Mouse (Mus musculus) heart, postnatal 10 days (tissue): Measurements from ENCODE around the gene Faap24. TPM values are rescaled to one million over a fixed set of nuclear protein-coding genes. Genes with fewer than 3 reads are reported as not detected.

Source experiments
- DNase-seq, 2 experiments: peaks; one replicate each; pipeline ENCODE4 v3.0.0; 2021
- intact Hi-C: fragments of 180-260 bp; cut with DNase I; formaldehyde crosslinking; loops from one replicate; pipeline ENCODE4 v1.15.1; 2025
- total RNA-seq, 2 experiments: library from RNA; stranded (reverse); gene quantifications; 2 replicates each; pipeline ENCODE4 v1.2.3; 2021

The Faap24 gene
- total RNA-seq, result 1 to 10 TPM; 3.8 to 4.6 TPM

DNA sequence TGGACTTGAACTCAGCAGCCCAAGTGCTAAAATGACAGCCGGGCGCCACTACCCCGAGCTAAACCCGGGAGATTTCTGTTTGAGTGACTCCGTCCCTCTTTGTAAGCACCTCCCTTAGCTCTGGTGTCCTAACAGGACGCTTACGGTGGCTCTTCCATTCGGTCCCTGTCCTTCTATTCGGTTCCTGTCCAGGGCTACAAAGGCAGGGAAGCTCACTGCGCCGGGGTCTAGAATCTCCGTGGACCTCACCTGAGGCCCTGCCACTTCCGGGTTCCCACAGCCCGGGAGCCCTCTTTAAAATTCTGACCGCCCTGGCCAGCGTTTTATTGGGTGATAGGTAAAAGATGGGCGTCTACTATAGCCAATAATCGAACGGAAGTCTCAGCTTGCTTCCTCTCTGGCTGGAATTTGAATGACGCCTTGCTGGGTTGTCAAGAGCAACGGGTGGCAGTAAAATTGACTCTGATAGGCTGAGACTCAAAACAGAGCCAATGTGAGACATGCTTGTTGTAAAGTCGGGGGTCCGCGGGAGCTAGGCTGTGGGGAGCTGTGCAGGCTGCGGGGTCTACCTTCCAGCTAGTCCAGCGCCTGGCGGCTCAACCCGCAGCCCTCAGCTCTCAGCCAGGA is at the start of gene Faap24, which contains the start of gene Cep89:
TSS of gene Faap24 (minus strand) at position 295 of the 627 bp plus-strand sequence.
TSS of gene Cep89 (plus strand) at position 494 of the 627 bp plus-strand sequence.
- peak; percentile 98 for DNase-seq
- intact Hi-C loops, result loop anchor here (1.0 kb wide), 1 partner anchor 98 kb away; no protein-coding TSS in a partner anchor

DNA sequence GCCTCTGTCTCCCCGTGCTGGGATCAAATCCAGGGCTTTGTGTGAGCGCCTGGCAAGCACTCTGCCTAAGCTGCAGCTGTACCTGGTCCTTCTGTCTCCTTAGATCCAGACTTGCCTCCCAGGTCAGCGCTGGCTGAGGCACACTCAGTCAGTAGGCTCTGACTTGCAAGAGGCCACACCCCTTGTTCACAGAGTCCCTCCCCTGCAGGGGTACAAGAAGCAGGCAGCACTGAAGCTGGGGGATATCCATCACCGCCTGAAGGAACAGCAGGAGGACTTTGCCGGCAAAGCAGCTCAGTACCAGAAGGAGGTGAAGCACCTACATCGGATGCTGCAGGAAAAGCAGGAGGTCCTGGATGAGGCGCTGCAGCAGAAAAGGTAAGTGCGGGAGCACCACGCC is 38.6 kb upstream of the Faap24 start:
- no peak for DNase-seq
- intact Hi-C loops, result no loop called here

DNA sequence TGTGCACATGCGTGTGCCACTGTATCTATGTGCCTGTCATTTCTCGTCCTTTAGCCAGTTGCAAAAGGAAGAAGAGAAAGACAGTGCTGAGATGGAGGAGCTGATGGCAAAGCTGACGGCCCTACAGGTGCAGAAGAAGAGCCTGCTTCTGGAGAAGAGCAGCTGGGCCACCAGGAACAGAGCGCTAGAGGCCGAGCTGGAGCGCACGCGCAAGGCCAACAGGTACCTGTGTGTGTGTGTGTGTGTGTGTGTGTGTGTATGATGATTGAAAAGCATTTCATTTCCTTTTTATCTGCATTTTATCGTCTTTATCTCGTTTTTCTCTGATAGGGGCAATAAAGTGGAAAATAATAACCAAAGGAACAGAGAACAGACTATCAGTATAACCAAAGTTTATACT is 31.5 kb upstream of the Faap24 start:
- intact Hi-C loops, result no loop called here

DNA sequence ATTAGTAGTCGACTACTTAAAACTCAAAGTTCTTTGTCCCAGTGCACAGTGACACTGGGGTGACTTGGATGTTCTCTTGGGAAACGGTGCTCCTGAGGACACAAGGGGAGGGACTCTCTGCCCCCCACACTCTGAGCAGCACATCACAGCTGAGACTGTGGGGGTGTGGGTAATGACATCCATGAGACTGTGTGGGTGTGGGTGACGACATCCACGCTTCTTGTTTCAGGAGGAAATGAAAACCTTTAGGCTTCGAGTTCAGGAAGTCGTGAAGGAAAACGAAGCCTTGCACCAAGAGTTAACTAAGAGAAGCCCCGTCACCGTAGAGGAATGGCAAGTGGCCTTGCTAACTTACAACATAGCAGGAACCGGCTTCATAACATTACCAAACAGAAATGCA is 26.4 kb upstream of the Faap24 start:
- intact Hi-C loops, result no loop called here

More for the DNA sequence above, 31.5 kb upstream of the Faap24 start:
- no peak for DNase-seq

DNA sequence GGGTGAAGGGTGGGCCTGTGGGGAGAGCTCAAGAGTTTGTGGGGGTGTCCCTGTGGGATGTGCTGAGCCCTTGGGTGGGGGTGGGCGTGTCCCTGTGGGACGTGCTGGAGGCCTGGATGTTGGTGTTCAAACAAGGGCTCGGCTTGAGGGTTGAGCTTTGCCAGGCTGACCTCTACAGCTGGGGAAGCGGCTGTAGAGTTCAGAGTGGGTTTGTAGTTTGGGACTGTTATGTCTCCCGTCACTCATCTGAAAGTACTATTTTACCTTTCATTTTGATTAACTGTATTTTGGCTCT is 20.0 kb upstream of the Faap24 start:
- intact Hi-C loops, result no loop called here
- no peak for DNase-seq

More for the DNA sequence above, 26.4 kb upstream of the Faap24 start:
- no peak for DNase-seq

DNA sequence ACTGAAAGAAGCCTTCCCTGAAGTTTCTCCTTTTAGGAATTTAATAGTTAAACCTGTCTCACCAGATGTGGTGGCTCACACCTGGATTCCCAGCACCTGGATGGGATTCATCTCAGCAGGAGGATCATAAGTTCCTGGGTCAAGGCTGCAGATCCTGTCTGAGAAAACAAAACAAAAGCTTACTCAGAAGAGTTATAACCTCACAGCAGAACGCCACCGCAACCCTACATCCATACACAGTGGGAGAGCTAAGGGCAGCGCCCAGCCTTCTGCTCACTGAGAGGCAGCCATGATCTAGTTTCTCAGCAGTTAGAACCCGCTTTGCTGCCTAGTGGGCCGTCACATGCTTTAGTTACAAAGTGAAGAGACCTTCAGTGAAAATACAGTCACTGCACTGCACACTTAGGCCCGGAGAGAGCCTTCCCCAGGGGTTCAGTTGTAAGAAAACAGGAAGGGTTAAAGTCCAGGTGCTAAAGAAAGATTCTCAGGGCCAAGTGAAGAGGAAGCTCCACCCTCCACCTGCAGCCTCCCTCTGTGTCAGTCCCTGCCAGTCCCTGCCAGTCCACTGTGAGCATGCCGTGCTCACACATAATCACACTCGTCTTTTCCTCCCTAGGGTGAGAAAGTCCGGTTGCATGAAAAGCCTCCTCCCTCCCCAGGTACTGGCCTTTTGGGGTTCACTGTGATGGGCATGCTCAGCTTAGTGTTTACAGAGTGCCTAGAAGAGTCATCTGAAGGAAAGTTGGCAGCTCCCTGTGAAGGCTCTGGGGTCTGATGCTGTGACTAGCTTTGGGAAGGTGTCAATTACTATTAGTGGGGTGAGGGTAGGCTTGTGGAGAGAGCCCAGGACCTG is 19.4 kb upstream of the Faap24 start:
- no peak for DNase-seq
- intact Hi-C loops, result no loop called here

DNA sequence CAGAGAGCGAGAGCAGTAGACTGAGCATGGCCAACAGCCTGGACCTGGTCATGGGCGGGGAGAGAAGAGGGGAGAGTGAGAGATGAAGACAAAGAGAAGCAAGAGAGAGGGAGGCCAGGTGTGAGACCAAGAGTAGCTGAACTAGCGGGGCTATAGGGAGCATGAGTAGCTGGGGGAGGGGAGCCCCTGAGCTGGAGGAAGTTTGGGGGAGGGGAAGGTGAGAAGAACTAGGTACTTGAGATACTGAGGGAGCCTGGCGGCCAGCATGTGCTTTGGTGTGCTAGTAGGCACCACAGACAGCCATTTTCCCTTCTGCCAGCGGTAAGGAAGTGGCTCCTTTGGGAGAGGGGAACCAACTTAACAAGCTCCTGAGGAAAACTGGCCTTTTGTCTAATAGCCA is 18.6 kb upstream of the Faap24 start:
- intact Hi-C loops, result no loop called here

DNA sequence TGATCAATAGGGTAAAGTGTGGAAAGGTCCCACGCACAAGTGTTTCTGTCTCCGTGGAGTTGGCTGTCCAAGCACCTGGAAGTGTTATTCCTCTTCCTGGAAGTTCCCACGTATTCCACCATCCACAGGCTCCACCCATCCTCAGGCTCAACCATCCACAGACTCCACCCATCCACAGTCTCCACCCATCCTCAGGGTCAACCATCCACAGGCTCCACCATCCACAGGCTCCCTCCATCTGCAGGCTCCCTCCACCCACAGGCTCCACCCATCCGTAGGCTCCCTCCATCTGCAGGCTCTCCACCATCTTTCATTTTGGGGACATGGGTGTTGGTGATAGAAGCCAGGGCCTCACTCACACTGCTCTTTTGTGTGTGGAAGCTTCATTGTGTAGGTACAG is 4.5 kb upstream of the Faap24 start:
- no peak for DNase-seq
- intact Hi-C loops, result no loop called here

More for the DNA sequence above, 18.6 kb upstream of the Faap24 start:
- no peak for DNase-seq

DNA sequence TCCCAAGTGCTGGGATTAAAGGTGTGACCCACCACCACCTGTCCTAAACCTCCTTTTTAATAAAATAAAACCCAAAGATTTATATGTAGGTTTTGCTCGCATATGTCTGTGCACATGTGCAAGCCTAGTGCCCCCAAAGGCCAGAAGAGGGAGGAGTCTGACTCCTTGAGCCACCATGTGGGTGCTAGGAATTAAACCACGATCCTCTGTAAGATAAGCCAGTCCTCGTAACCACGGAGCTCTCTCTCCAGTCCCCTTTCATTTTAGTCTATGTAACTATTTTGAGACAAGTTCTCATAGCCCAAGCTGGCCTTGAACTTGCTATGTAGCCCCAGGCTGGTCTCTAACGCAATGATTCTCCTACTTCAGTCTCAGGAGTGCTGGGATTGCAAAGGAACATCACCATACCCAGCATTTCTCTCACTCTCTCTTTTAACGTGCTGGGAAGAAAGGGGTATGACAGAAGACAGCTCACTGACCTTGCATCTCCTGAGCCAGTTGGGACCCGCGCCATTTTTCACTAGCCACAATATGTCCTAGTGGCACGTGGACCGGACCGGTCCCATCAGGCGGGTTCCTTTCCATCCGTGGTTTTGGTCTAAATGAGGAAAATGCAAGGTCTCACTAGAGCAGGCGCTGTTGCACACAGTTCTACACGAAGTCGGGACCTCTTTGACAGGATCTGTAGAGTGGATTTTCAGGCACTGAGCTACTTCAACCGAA is 741 bp downstream of the Faap24 start:
- DNase-seq, result peak; percentile 14 to 33
- intact Hi-C loops, result loop anchor here (1.0 to 2.0 kb wide), 2 partner anchors 61 to 98 kb away; partner anchors contain the start of gene Rhpn2

DNA sequence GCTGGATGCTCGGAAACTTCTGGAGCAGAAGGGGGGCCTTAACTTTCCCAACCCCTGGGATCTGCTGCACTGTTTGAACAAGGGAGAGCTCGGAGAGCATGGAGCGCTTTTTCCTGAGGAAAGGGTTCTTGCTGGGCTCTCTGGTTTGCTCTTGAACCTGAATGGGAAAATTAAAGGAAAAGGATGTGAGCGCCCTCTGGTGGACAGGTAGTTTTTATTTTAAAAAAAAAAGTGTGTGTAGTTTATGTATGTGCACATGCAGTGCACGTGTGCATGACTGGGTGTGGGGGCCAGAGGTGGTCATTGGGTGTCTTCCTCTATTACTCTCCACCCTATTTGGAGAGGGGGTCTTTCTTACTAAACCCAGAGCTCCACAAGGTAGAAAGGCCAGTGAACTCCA is 3.7 kb downstream of the Faap24 start:
- intact Hi-C loops, result no loop called here
- peak in 1 of 2 experiments; percentile 53 for DNase-seq

DNA sequence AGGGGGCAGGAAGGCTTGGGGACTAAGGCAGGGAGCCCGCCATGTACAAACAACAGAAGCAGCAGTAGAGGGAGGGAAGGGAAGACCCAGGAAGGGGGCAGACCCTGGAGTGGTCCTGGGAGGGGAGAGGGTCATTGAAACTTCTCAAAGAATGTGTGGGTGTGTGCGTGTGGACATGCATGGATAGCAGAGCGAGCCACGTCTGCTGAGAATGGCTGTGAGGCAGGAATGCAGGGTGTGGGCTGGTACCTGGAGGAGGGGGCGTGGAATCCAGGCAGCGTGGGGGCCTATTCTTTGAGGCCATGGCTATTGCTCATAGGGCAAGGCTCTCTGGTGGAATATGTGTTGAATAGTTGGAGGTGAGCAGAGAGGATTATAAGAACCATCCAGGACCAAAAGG is 7.9 kb downstream of the Faap24 start:
- intact Hi-C loops, result no loop called here

DNA sequence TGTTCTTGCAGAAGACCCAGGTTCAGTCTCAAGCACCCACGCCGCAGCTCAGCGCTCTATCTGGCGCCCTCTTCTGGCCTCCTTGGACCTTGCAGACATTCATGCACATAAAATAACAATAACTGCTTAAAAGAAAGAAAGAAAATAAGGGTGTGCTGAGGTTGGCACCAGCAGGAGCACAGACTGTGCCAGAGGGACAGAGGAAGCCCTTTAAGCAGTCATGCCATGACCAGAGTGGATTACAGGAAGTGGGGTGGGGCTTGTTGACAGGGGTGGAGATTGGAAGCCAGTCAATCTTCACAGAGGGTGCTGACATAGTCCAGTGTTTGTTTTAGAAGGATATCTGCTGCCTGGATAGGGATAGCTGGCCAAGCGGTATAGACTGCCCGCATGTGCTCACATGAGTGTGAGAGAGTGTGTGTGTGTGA is 10.1 kb downstream of the Faap24 start:
- intact Hi-C loops, result no loop called here
- DNase-seq, result peak; percentile 51 to 57

More for the DNA sequence above, 7.9 kb downstream of the Faap24 start:
- no peak for DNase-seq

DNA sequence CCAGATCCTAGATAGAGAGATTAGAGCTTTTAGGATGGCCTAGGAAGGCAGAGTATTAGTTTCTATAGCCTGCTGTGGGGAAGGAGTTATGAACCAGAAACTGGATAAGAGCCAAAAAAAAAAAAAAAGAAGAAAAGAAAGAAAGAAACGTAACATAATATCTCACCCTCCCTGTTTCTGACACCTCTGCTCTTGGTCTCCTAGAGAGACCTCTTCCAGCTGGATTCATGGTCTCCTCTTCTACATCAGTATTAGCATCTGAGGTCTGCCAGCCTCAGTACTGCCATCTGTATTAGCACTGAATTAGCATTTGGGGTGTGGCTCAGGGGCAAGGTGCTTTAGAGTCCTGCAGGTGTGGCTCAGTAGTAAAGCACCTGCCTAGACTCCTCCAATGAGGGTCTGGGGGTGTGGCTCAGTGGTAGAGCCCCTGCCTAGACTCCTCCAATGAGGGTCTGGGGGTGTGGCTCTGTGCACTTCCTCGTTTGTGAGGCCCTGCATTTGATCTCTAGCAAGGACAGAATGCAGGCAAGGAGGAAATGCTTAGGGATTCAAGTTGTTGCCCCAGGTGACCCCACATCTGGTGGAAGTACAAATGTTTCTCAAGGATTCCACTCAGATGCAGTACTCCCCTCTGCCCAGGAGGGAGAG is 13.8 kb downstream of the Faap24 start:
- intact Hi-C loops, result no loop called here
- DNase-seq, result no peak

DNA sequence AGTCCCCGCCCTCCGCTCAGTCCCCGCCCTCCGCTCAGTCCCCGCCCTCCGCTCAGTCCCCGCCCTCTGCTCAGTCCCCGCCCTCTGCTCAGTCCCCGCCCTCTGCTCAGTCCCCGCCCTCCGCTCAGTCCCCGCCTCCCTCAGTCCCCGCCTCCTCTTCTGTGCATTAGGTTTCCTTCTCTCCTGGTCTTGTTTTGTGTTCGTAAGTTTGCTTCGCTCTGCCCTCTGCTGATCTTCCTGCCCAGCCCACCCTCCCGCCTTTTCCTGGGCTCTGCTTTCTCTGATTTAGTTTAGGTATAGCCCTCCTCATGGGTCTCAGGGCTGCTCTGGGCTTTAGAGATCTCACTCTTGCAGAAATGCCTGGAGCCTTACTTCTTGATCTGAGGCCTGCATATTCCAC is 14.8 kb downstream of the Faap24 start:
- intact Hi-C loops, result no loop called here

DNA sequence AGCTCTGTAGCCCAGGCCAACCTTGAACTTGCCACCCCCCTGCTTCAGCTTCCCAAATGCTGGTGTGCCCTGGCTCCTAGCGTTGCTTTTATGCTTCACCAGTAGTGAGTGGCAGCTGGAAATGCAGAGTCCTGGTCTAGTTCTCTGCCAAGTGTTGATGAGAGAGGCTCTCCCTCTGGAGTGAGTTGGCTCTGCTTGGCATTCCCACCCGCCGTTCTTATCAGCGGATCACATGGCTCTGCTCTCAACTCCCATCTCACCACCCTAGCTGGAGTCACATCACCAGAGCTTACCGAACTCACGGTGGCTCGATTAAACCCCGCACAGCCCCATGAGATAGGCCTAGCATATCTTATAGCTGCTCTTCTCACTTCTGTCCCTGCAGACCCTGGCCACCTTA is 16.3 kb downstream of the Faap24 start:
- intact Hi-C loops, result no loop called here
- peak; percentile 56 to 64 for DNase-seq

More for the DNA sequence above, 14.8 kb downstream of the Faap24 start:
- DNase-seq, result no peak

DNA sequence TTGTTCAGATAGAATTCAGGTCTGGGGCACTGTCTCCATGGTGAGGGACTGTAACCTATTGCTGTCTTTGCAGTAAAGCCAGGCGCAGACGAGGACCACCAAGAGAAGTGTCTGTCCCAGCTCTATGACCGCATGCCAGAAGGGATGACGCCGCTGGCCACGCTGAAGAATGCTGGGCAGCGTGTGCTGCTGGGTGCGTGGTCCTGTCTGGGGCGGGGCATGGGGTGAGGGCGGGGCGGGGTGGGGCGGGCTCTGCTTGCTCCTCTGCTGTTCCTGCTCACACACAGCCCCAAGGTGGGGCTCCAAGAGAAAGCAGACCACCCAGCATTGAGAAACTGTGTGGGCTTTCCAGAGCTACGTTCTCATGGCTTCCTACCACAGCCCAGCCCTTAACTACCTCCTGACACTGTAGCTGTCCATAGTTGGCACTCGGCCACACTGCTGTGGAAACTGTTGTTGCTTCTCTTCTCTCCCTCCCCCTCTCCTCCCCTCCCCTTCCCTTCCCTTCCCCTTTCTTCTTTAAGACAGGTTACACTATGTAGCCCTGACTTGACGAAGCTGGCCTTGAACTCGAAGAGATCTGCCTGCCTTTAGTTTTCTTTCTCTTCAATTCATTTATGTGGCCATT is 17.0 kb downstream of the Faap24 start:
- DNase-seq, result peak in 1 of 2 experiments; percentile 29
- intact Hi-C loops, result loop anchor here (5.0 kb wide), 1 partner anchor 42 kb away; no protein-coding TSS in a partner anchor

DNA sequence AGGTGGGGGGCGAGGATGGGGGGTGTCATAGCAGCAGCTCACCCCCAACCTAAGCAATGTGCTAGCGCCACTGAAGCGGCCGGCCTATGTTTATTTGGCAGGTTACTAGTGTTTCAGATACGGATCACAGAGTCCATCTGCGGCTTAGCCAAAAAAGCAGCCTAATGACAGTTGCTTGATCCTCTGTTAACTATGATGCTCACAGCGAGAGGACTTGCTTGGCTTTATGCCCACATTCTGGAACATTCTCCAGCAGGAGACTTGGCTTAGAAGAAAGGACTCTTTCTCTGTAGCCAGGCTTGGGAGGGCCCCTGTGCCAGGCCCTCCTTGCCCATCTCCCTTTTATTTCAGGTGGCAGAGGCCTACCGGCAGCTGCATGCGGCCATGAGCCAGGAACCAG is 20.0 kb downstream of the Faap24 start:
- DNase-seq, result no peak
- intact Hi-C loops, result loop anchor here (5.0 kb wide), 1 partner anchor 39 kb away; no protein-coding TSS in a partner anchor

DNA sequence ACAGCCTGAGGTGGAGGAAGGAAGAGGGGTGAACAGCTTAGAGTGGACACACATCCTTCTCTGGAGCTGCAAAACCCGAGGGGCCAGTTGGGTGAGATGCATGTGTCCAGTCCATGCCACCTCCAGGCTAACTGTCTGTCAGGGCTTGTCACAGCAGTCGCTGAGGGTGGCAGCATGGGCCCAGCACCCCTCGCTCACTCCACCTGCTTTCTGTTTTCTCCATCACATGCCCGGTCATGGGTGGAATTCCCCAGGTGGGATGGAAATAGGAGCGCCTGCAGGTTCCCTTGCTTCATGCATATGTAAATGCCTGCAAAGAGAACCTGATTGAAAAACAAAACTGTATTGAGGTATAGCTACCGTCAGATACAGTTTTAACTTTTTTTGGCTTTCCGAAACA is 22.4 kb downstream of the Faap24 start:
- intact Hi-C loops, result no loop called here

DNA sequence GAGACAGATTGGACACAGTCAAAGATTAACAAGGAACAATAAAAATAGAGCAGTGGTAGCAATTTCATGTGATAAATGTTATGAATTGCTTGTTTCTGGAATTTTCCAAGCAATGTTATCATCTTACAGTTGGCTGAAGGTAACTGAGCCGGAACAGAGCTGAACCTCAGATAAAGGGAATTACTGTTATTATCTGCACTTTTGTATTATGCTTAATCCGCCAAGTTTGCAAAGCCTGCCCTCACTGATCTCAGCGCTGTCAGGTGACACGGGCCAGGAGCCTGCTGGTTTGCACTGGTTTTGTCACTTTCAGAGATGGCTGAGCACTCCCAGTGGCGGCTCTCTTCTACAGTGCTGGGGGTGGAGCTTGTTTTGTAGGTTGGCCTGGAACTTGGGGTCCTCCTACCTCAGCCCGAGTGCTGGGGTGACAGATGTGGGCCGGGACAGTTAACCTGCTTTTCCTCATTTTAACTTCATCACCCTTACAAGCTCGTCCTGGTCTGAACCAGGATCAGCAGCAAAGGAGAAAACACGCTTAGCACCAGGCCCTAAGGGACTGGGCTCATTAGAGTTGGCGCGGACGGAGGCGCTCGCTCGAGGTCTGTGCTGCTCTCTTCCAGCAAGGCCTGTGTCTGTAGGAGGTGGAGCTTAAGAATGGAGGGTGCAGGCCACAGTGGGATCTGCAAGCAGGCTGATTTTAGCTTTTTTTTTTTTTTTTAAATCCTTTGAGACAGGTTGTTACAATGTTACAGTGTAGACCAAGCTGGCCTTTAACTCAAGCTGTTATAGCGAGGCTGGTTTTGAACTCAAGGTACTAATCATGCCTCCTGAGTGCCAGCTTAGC is 23.3 kb downstream of the Faap24 start:
- no peak for DNase-seq
- intact Hi-C loops, result no loop called here

More for the DNA sequence above, 22.4 kb downstream of the Faap24 start:
- DNase-seq, result no peak
